Mouse (Mus musculus) megakaryocyte-erythroid progenitor cell, adult 5 weeks (primary cell): Measurements from ENCODE around the gene Haus5. TPM values are rescaled to one million over a fixed set of nuclear protein-coding genes. Genes with fewer than 3 reads are reported as not detected.

Experiments used
- polyA plus RNA-seq: library from polyadenylated mRNA; stranded (reverse); fragments of >175 nt; gene quantifications from 2 replicates; pipeline ENCODE4 v1.2.3, GENCODE M21; 2012

Gene Haus5
- polyA plus RNA-seq = 39.5 and 49.7 TPM in 2 replicates

DNA sequence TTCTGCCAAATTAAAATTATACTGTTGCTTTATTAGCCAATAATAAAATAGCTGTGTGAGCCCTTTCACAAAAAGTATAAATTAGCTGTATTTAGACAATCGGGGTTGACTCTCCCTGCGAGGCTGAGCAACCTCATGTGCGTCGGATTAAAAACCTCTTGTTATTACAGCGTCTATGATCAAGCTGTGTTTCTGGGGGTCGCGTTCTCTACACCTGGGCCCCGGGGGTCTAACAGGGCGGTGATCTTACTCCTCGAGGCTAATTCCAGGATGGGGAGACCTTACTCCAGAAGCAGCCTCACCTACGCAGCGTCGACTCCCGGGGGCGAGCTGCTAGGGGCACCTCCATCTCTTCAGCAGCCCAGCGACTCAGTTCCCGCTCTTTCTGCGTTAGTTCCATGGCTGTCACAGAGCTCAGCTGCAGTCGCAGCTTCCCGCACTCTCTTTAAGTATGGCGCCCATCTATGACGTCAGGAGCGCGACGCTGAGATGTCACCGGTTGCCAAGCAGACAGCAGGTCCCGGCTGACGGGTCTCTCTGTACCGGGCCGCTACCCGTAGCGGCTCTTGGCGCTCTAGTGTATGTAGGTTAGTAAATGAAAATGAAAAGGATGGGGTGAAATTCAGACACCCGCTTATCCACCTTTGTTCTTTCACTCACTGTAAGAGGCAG is at the start of gene Haus5:
Gene Haus5 (minus strand): TSS at position 466 of the 672 bp plus-strand sequence.

DNA sequence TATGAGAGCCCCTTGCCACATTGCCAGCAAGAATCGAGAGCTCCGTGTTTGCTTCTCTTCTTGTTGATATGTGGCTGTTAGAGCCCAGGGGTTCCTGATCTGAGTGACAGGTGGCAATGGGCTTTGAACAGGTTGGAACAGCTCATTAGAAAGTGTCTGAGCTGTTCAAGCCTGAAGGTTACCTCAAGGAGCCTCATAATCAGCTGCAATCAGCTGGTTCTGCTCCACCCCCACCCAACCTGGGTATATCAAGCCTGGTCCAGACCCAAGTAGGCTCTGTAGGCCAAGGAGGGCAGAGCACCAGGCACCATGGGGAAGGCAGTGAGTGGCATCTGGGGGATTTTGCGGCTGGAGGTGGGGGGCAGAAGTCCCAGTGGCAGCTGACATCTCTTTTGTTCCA is 47.1 kb upstream of the Haus5 start, which contains the start of gene Atp4a:
Gene Atp4a (plus strand): TSS at position 268 of the 400 bp plus-strand sequence.

GRCm38 (mm10) chr7:30698589-30698988 is 33.8 kb upstream of the Haus5 start, which contains the start of gene 2200002J24Rik:
Gene 2200002J24Rik (plus strand): TSS chr7:30698926.

GRCm38 (mm10) chr7:30671480-30671879 is 6.7 kb upstream of the Haus5 start, which contains the start of gene Pmis2:
Gene Pmis2 (minus strand): TSS chr7:30671605.

DNA sequence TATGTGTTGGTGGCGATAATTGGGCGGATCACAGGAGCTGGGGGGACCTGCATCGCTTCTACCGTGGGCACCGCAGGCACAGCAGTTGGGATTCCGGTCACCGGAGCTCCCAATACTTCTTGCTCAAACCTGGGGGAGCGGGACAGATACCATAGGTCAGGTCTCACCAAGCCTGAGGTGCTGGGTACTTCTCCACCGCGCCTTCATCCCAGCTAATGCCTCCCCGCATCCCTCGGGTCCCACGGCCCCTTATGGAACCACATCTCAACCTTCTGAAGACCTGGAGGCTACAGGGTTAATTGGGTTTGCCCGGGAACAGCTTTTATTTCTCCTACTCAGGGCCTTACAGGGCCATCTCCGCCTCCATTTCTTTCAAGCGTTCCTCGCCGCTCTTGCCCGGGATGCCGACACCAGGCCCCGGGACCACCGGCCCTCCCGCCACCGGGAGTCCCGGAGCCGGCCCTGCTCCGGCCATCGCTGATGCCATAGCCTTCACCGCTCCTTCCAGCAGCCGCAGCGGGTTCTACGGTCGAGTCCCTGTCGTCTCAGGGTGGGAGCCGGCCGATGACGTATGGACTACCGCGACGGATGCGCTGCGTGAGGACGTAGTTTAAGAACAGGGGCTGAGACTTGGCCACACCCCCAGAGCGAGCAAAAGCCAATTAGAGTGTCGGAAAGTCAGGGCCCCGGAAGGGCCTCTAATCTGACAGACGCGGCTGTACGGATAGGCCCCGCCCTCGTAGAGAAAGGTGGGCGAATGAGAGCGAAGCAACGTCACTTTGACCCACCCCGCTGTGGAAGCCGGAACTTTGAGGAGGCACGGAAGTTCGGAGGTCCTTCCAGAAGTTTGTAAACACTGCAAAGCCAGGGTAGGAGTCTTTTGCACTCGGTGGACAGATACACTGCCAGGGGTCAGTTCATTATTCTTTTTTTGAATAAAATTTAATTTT is 14.9 kb downstream of the Haus5 start, which contains the start of gene Rbm42:
Gene Rbm42 (minus strand): TSS at position 727 of the 950 bp plus-strand sequence.

DNA sequence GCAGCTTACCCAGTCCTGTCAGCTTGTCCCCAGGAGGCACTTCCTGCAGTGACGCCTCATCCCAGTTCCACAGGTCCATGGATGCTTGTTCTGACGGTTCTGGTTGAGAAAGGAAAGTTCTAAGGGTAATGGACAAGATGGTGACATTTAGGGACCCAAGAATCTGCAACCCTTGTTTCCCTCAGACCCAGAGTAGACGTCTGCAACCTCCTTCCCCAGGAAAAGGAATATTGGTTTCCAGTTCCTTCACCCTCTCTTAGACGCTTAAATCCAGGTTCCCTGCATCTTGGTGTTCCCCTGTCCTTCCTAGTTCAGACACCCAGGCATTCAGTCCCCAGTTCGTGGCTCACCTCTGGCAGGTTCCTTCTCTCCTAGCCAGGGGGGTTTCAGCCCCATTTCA is 29.0 kb downstream of the Haus5 start, which contains the start of gene Etv2:
Gene Etv2 (minus strand): TSS at position 101 of the 400 bp plus-strand sequence.

GRCm38 (mm10) chr7:30625530-30626384 is 39.0 kb downstream of the Haus5 start, which contains the start of gene Cox6b1:
Gene Cox6b1 (minus strand): TSS chr7:30626151.

GRCm38 (mm10) chr7:30612654-30613402 is 52.0 kb downstream of the Haus5 start, which contains the start of gene Upk1a:
Gene Upk1a (minus strand): TSS chr7:30612847.

Other genes starting within 250 kb of the Haus5 start
- gene Hcst, start 245.1 kb downstream of the Haus5 start, polyA plus RNA-seq = 6.4 and 7.2 TPM in 2 replicates
- 103 and 112 TPM in 2 replicates for gene Nfkbid, start 243.3 kb downstream of the Haus5 start, polyA plus RNA-seq
- 0.08 and 0.15 TPM in 2 replicates for gene Aplp1, start 219.5 kb downstream of the Haus5 start, polyA plus RNA-seq
- gene Kirrel2, start 207.3 kb downstream of the Haus5 start, polyA plus RNA-seq = 0.05 and 0.13 TPM in 2 replicates
- not detected in 2 replicates for gene Nphs1, start 206.7 kb downstream of the Haus5 start, polyA plus RNA-seq
- gene Prodh2, start 171.4 kb downstream of the Haus5 start, polyA plus RNA-seq = not detected in 2 replicates
- gene Arhgap33, start 129.9 kb downstream of the Haus5 start, polyA plus RNA-seq = 74.2 and 104 TPM in 2 replicates
- gene Hspb6, start 112.8 kb downstream of the Haus5 start, polyA plus RNA-seq = 6.5 and 7.0 TPM in 2 replicates
- 20.5 and 24.2 TPM in 2 replicates for gene Proser3, start 112.7 kb downstream of the Haus5 start, polyA plus RNA-seq
- 64.1 and 77.3 TPM in 2 replicates for gene Lin37, start 105.2 kb downstream of the Haus5 start, polyA plus RNA-seq
- gene U2af1l4, start 101.7 kb downstream of the Haus5 start, polyA plus RNA-seq = 86.2 and 92.8 TPM in 2 replicates
- gene Gm49396, start 101.7 kb downstream of the Haus5 start, polyA plus RNA-seq = 3.0 and 6.0 TPM in 2 replicates
- gene Psenen, start 101.4 kb downstream of the Haus5 start, polyA plus RNA-seq = 48.5 and 51.9 TPM in 2 replicates
- gene Igflr1, start 99.6 kb downstream of the Haus5 start, polyA plus RNA-seq = 8.8 and 9.3 TPM in 2 replicates
- gene Kmt2b, start 76.3 kb downstream of the Haus5 start, polyA plus RNA-seq = 80.2 and 109 TPM in 2 replicates
- gene Zbtb32, start 66.1 kb downstream of the Haus5 start, polyA plus RNA-seq = 0.64 TPM in 1 of 2 replicates, not detected in the other
- 0.46 and 0.82 TPM in 2 replicates for gene Upk1a, start 52.1 kb downstream of the Haus5 start, polyA plus RNA-seq
- gene Cox6b1, start 38.8 kb downstream of the Haus5 start, polyA plus RNA-seq = 70.6 and 81.6 TPM in 2 replicates
- 0.23 and 0.25 TPM in 2 replicates for gene Etv2, start 29.1 kb downstream of the Haus5 start, polyA plus RNA-seq
- gene Rbm42, start 14.7 kb downstream of the Haus5 start, polyA plus RNA-seq = 287 and 309 TPM in 2 replicates
- not detected in 2 replicates for gene Pmis2, start 6.6 kb upstream of the Haus5 start, polyA plus RNA-seq
- not detected in 2 replicates for gene 2200002J24Rik, start 33.9 kb upstream of the Haus5 start, polyA plus RNA-seq
- 0.93 and 1.6 TPM in 2 replicates for gene Atp4a, start 47.2 kb upstream of the Haus5 start, polyA plus RNA-seq
- 48.5 and 64.1 TPM in 2 replicates for gene Tmem147, start 64.5 kb upstream of the Haus5 start, polyA plus RNA-seq
- gene Gapdhs, start 78.7 kb upstream of the Haus5 start, polyA plus RNA-seq = not detected in 2 replicates
- 1.7 and 3.2 TPM in 2 replicates for gene Sbsn, start 86.5 kb upstream of the Haus5 start, polyA plus RNA-seq
- 2.0 and 6.7 TPM in 2 replicates for gene Dmkn, start 98.8 kb upstream of the Haus5 start, polyA plus RNA-seq
- gene Krtdap, start 122.9 kb upstream of the Haus5 start, polyA plus RNA-seq = not detected in 2 replicates
- 11.4 and 19.2 TPM in 2 replicates for gene Ffar2, start 158.8 kb upstream of the Haus5 start, polyA plus RNA-seq
- gene Ffar3, start 191.2 kb upstream of the Haus5 start, polyA plus RNA-seq = not detected in 2 replicates
- 0.10 and 0.13 TPM in 2 replicates for gene Ffar1, start 196.6 kb upstream of the Haus5 start, polyA plus RNA-seq
- gene Cd22, start 215.3 kb upstream of the Haus5 start, polyA plus RNA-seq = 5.0 and 5.4 TPM in 2 replicates
- 0.37 and 0.72 TPM in 2 replicates for gene Mag, start 249.9 kb upstream of the Haus5 start, polyA plus RNA-seq